Comparison of ENCODE assay signal across 9 mouse cellular contexts in genomic region chr5:136780465-136780864, GRCm38 (mm10).
DNase-seq lines count a peak whose midpoint lies in the region.
"Had no signal": no experiment of that assay in that cellular context is flagged by ENCODE, and none has a peak within 500 bp of the region (broad histone marks: within the 10 kb centered on the region; RNA-seq: fewer than 3 reads in every experiment).

No protein-coding gene starts in this region.

- no peaks in the 10 kb centered on the region for H3K27me3 ChIP-seq in embryonic facial prominence, embryonic 10.5 days (replicated peaks; ENCODE audit: low read depth, poor library complexity, severe bottlenecking)
- H3K27me3 ChIP-seq: heart, embryonic 13.5 days had no signal

- no peak overlapping the region for H3K27ac ChIP-seq in embryonic facial prominence, embryonic 10.5 days (replicated peaks)
- H3K27ac ChIP-seq: heart, embryonic 13.5 days had no signal

- 46% methylated on average over 10 of the region's 10 CpGs for WGBS in embryonic facial prominence, embryonic 10.5 days

- peak; percentile 9 to 32 for DNase-seq in cerebellum, adult 18-20 months
- no peak for DNase-seq in cerebellum, adult 11 months
- peak; percentile 15 for DNase-seq in layer of hippocampus, adult 11-12 months (ENCODE audit: low spot score)
- no peak for DNase-seq in layer of hippocampus, adult 9-11 months
- DNase-seq in NIH3T3 (ENCODE audit: low read depth), result peak; percentile 41
- DNase-seq in embryonic facial prominence, embryonic 10.5 days (ENCODE audit: low spot score), result peak; percentile 67
- DNase-seq in lung, postnatal 25 days (ENCODE audit: low spot score), result peak; percentile 18
- peak; percentile 48 to 63 for DNase-seq in thymus, postnatal 36 days

- no peaks in the 10 kb centered on the region for H3K4me1 ChIP-seq in embryonic facial prominence, embryonic 10.5 days

- peaks cover 71% of the 10 kb centered on the region for H3K36me3 ChIP-seq in embryonic facial prominence, embryonic 10.5 days (replicated peaks)
- H3K36me3 ChIP-seq: heart, embryonic 13.5 days had no signal

- H3K9me3 ChIP-seq in embryonic facial prominence, embryonic 10.5 days, result peaks cover 7% of the 10 kb centered on the region; the same call in 1 of the 2 replicates

- H3K4me3 ChIP-seq in embryonic facial prominence, embryonic 10.5 days, result no peak overlapping the region
- H3K4me3 ChIP-seq: heart, embryonic 13.5 days had no signal

Comparison
In these comparisons a context has a peak if more than half of its experiments do, and no peak if none do; other contexts are left out.
1. DNase-seq: peak in cerebellum, adult 18-20 months (2 of 2), layer of hippocampus, adult 11-12 months (single experiment), NIH3T3 (single experiment), embryonic facial prominence, embryonic 10.5 days (single experiment), lung, postnatal 25 days (single experiment) and thymus, postnatal 36 days (2 of 2); none in cerebellum, adult 11 months (single experiment) and layer of hippocampus, adult 9-11 months (single experiment).